Mouse (Mus musculus): ENCODE results near the gene Tbc1d1.

Gene Tbc1d1

GRCm38 (mm10) chr5:64234269-64234985 is 78.3 kb downstream of the Tbc1d1 start:
- ATAC-seq (ENCODE audit: insufficient number of reproducible peaks, low FRiP score, low TSS enrichment) = no peak

- no peak for ATAC-seq (ENCODE audit: insufficient number of reproducible peaks, low FRiP score, low TSS enrichment)
Measured at GRCm38 (mm10) chr5:64235250-64235649, 79.1 kb downstream of the Tbc1d1 start.

DNA sequence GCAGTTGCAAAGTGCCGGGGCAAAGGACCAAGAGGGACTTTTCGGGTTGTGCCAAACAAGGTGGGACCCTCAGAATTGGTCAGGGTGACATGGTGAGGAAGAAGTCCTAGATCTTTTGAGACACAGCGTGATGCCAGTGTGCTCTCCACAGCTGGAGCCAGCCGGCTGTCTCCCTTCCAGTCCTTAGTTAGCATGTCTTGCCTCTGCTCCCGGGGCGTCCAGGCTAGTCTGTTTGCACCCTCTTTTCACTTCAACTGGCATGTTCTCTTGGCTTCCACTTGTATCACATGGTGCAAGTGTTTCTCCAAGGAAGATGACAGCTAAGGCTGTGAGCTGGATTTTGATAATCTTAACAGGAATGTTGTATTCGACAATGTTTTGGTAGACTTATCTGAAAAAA is 80.5 kb downstream of the Tbc1d1 start:
- no peak for ATAC-seq (ENCODE audit: insufficient number of reproducible peaks, low FRiP score, low TSS enrichment)

DNA sequence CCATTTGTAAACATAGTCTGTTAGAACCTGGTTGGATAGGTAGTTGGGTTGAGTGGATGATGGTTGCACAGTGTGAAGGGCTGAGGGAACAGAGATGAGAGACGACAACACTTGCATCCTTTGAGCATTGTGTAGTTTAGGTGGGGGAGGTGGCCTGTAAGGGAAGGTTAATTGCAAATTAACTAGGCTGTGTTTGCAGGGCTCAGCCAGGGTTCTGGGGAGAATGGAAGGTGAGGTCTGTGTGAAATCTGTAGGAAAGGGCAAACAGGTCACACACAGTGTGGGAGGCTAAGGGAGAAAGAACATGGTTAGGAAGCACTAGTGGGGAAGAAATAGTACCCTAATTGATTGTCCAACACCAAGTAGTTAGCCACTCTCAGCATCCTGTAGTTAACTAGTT is 81.2 kb downstream of the Tbc1d1 start:
- ATAC-seq (ENCODE audit: insufficient number of reproducible peaks, low FRiP score, low TSS enrichment) = no peak

GRCm38 (mm10) chr5:64237693-64238092 is 81.6 kb downstream of the Tbc1d1 start:
- ATAC-seq (ENCODE audit: insufficient number of reproducible peaks, low FRiP score, low TSS enrichment) = no peak

DNA sequence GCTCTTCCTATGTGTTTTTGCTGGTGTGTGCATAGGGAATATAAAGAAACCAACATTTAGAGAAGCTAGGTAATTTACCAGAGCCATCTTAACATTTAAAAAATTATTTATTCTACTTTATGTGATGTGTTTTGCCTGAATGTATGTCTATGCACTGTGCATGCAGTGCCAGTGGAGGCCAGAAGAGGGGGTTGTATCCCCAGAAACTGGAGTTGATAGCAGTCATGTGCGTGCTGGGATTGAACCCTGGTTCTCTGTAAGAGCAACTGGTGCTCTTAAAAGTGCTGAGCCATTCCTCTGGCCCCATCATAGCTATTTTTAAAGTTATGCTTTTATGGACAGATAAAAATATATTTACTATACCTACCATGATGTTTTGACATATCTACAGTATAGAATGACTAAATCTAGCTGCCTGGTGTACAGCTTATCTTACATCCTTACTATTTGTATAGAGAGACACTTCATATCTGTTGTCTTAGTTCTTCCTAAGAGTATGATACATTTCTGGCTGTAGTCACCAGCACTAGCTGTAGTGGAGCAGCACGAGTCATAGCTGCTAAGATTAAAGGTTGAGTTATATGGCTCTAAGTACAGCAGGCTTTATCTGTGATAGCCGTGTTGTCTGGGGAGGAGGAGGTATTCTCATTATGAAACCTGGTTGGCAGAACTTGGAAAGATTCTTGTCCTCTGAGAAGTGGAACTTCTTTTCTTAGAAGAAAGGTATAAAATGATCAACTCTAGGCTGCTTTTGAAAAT is 83.0 kb downstream of the Tbc1d1 start:
- no peak for ATAC-seq (ENCODE audit: insufficient number of reproducible peaks, low FRiP score, low TSS enrichment)

DNA sequence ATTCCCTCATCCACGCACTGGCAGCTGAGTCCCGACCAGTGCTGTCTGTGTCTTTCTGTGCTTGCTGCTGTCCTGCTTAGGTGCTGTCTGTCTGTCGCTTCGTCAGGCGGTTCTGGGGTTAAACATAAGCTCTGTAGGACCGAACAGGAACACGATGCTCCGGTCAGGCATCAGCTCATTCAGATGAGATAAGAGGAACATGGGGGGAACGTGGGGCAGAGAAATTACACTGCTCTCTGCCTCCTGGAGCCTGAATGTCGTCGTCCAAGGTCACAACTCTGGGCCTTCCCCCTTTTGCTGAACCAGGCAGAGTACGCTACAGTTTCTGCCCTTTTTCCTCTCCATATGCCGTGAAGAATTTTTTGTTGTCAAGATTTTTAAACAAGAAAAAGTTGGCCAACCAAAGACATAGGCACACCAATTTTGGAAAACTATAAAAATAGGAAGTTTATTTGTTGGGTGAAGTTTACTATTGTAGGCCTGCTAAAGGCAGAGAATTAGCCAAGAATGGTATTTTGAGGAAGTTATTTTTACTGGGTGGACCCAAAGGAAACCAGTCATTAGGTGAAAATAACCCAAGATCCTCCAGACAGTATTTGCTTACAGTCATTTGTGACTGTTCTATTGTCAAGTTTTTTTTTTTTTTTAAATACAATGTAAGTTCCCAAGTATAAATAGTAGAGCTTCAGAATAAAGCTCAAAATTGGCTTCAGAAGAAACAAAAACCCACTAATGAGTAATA is 85.0 kb downstream of the Tbc1d1 start:
- no peak for ATAC-seq (ENCODE audit: insufficient number of reproducible peaks, low FRiP score, low TSS enrichment)

DNA sequence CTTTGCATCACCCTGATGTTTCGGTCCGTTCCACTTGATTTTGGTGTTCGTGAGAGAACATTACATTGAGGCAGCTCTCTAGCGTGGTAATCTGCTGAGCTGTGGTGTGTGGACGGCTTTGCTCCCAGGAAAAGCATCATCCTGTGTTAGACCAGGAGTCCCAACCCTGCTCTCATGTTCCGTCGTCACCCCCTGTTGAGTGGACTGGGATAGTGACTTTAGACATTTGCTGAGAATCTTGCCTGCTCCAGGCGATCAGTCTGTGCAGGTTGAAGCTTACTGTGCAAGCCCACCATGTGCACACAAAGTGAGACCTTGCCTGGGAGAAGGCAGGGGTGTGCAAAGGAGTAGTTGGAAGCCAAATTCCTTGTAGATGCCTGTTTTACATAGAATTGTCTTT is 85.8 kb downstream of the Tbc1d1 start:
- no peak for ATAC-seq (ENCODE audit: insufficient number of reproducible peaks, low FRiP score, low TSS enrichment)

- peak; percentile 34; the same call in 1 of the 2 replicates for ATAC-seq (ENCODE audit: insufficient number of reproducible peaks, low FRiP score, low TSS enrichment)
Measured at GRCm38 (mm10) chr5:64242795-64243455, 86.8 kb downstream of the Tbc1d1 start.

DNA sequence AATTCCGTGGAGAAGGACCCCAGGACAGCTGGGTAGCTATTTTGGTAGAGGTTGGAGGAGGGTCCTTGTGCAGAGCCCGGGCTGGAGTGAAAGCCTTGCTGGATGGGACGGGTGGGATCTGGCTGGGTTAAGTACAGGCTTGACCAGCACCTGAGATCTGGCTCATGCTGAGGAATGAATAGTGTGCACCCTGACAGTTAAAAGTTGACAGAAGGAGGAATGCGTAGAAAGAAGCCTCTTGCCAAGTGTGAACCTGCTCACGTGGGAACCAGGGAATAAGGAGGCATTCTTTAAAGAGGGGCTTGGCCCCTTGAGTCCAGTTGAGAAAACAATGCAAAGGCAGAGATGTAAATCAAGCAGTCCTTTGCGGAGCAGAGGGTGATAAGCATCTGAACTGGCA is 87.6 kb downstream of the Tbc1d1 start:
- no peak for ATAC-seq (ENCODE audit: insufficient number of reproducible peaks, low FRiP score, low TSS enrichment)

GRCm38 (mm10) chr5:64244283-64244682 is 88.2 kb downstream of the Tbc1d1 start:
- no peak for ATAC-seq (ENCODE audit: insufficient number of reproducible peaks, low FRiP score, low TSS enrichment)

DNA sequence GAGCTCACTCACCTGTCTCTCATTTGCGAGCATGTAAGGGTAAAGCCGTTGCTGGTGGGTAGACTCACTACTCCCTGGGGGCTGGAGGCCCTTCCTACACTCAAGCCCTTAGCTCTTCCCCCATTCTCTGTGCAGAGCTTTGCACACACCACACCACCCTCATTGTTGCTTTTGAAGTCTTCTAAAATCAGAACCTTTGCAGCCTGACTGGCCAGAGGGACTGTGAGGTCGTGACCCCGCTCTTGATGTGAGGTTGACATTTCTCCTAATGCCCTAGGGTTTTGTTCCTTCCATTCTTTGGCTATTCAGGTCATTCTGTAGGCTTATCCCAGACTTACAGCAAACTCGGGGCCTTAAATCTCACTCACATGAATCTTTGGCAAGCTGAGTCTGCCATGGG is 88.6 kb downstream of the Tbc1d1 start:
- no peak for ATAC-seq (ENCODE audit: insufficient number of reproducible peaks, low FRiP score, low TSS enrichment)

DNA sequence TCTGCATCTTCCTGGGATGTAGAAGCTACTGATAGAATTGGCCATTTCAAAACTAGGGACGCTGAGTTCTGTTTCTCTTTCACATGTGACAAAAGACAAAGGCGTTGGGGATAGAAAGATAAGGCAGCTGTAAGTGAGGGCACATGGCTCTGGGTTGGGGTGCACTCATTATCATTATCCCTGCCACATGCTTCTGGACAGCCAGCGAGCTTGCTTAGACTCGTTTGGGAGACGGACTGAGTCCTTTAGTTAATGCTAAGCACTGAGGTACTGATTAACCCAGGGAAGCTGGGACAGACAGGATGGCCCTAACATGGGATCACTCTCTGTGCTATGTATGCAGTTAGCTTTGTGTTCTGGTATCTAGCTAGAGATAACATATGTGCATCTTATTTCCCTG is 95.3 kb downstream of the Tbc1d1 start:
- ATAC-seq (ENCODE audit: insufficient number of reproducible peaks, low FRiP score, low TSS enrichment) = no peak

DNA sequence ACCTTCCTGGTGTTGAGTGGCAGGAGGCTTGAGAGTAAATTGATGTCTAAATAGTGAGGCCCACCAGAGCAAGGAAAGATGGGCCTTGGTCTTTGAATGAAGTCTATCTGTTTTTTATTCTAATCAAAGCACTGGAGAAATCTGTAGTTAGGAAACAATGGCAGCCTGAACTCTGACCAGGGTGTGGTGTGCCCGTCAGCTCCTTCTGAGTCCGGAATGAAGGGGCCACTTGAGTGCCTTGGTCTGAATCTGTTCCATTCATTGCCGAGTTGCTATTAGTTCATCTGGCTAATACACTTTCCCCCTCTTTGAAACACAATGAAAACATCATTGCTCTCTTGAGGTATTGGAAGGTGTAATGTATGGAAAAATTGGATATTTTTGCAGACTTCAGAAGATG is 98.2 kb downstream of the Tbc1d1 start:
- no peak for ATAC-seq (ENCODE audit: insufficient number of reproducible peaks, low FRiP score, low TSS enrichment)

GRCm38 (mm10) chr5:64254988-64255387 is 98.9 kb downstream of the Tbc1d1 start:
- no peak for ATAC-seq (ENCODE audit: insufficient number of reproducible peaks, low FRiP score, low TSS enrichment)

DNA sequence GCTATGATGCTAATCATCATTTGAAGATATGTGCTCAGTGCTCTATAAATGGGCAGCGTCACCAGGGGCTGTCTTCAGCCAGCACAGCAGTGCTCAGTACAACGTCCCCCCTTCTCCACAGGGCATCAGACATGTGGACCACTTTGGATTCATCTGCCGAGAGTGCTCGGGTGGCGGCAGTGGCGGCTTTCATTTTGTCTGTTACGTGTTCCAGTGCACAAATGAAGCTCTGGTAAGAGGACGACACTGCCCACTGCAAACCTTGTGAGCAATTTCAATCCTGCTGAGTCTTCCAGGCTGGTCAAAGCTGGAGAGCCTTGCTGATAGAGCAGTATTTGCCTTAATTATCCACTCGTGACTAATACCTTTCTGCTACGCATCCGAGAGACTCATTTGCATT is 107.2 kb downstream of the Tbc1d1 start:
- no peak for ATAC-seq (ENCODE audit: insufficient number of reproducible peaks, low FRiP score, low TSS enrichment)

- ATAC-seq (ENCODE audit: insufficient number of reproducible peaks, low FRiP score, low TSS enrichment) = no peak
Measured at GRCm38 (mm10) chr5:64263898-64264478, 107.9 kb downstream of the Tbc1d1 start.

- ATAC-seq (ENCODE audit: insufficient number of reproducible peaks, low FRiP score, low TSS enrichment) = 0 out of 2 replicates have a peak, but pooled peaks have one; percentile 52
Measured at GRCm38 (mm10) chr5:64265145-64265544, 109.0 kb downstream of the Tbc1d1 start.

DNA sequence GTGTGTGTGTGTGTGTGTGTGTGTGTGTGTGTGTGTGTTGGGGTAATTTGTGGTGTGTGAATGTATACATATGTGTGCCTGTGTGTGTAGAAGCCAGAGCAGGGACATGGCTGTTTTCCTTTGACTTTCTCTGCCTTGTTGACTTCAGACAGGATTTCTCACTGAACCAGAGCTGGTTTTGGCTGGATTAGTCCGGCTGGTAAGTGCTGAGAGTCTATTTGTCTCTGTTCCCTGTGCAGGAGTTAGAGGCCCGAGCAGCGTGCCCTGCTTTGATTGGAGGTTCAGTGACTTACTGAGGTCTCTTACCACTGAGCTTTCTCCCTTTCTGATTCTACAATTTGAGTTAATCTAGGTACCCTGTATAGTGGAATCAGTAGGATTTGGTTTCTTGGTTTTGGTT is 109.8 kb downstream of the Tbc1d1 start:
- ATAC-seq (ENCODE audit: insufficient number of reproducible peaks, low FRiP score, low TSS enrichment) = no peak

DNA sequence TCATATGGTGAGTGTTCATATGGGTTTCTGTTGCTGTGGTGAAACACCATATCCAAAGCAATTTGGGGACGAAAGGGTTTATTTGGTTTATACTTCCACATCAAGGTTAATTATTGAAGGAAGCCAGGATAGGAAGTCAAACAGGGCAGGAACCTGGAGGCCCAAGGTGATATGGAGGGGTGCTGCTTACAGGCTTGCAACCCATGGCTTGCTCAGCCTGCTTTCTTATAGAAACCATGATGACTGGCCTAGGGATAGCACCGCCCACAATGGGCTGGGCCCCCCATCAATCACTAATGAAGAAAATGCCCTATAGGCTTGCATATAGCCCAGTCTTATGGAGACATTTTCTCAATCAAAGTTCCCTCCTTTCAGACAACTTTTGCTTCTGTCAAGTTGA is 110.4 kb downstream of the Tbc1d1 start:
- no peak for ATAC-seq (ENCODE audit: insufficient number of reproducible peaks, low FRiP score, low TSS enrichment)

All from cerebellum, adult (tissue).